Mouse (Mus musculus) midbrain, embryonic 13.5 days (tissue): ENCODE results near the gene Tpra1. TPM values are rescaled to one million over a fixed set of nuclear protein-coding genes. Genes with fewer than 3 reads are reported as not detected.

Experiments
- ATAC-seq: fragments of 200-750 bp; cut with Nextera tagmentation; 2 replicates; pipeline ENCODE4 v1.8.0; 2017; ENCODE audit warnings: mild to moderate bottlenecking, moderate TSS enrichment, moderate library complexity
- H3K27ac ChIP-seq: fragments of 300-500 bp; sonication (generic); 2 replicates; pipeline ENCODE4 v1.5.1; 2015; ENCODE audit warnings: inconsistent platforms, mild to moderate bottlenecking, moderate library complexity
- H3K27me3 ChIP-seq: fragments of 300-500 bp; sonication (generic); 2 replicates; pipeline ENCODE4 v1.6.1; 2015; ENCODE audit warnings: mild to moderate bottlenecking, inconsistent platforms
- H3K36me3 ChIP-seq: fragments of 300-500 bp; sonication (generic); 2 replicates; pipeline ENCODE4 v1.6.1; 2015; ENCODE audit warnings: mild to moderate bottlenecking, inconsistent platforms
- H3K4me1 ChIP-seq: fragments of 300-500 bp; sonication (generic); replicated peaks from 2 replicates; pipeline ENCODE4 v1.6.1; 2015; ENCODE audit warnings: inconsistent platforms
- H3K4me2 ChIP-seq: fragments of 300-500 bp; sonication (generic); replicated peaks from 2 replicates; pipeline ENCODE4 v1.6.1; 2015; ENCODE audit warnings: moderate library complexity, mild to moderate bottlenecking, inconsistent platforms
- H3K4me3 ChIP-seq: fragments of 300-500 bp; sonication (generic); replicated peaks from 2 replicates; pipeline ENCODE4 v1.5.1; 2015; ENCODE audit warnings: mild to moderate bottlenecking, inconsistent platforms
- H3K9ac ChIP-seq: fragments of 300-500 bp; sonication (generic); replicated peaks from 2 replicates; pipeline ENCODE4 v1.6.1; 2015; ENCODE audit warnings: mild to moderate bottlenecking, inconsistent platforms
- H3K9me3 ChIP-seq: fragments of 300-500 bp; sonication (generic); 2 replicates; pipeline ENCODE4 v1.6.1; 2016; ENCODE audit warnings: mild to moderate bottlenecking, inconsistent platforms
- WGBS: fragments of 180-500 bp; shearing (Covaris S2); methylation state at CpG from one replicate; pipeline ENCODE4 v1.1.7; 2015; 5-methylcytosine and 5-hydroxymethylcytosine counted together
- polyA plus RNA-seq: library from polyadenylated mRNA; unstranded; fragments of >200 nt; fragmentation: Nextera tagmentation; extraction: Ambion mirVana; gene quantifications from 2 replicates; pipeline ENCODE4 v1.2.1, GENCODE M21; 2015

Gene Tpra1
- polyA plus RNA-seq, 1 experiment from 2014 or later: 70.2 TPM

DNA sequence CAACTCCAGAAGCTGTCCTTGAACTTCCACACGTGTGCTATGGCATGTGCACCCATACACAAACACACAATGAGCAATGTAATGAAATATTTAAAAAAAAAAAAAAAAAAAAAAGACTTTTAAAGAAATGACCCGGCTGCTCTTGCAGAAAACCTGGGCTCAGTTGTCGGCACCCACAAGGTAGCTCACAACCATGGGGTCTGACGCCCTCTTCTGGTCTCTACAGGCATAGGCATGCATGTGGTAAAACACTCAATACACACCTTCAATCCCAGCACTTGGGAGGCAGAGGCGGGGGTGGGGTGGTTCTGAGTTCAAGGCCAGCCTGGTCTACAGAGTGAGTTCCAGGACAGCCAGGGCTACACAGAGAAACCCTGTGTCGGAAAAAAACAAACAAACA lies 6.1 kb upstream of the Tpra1 start:
- 84% methylated on average over 6 of the region's 6 CpGs for WGBS
- Histone ChIP-seq H3K9me3 (no peaks in the 10 kb centered on the region), H3K9ac (no peak overlapping the region), H3K4me2 (no peak overlapping the region), H3K4me3 (no peak overlapping the region), H3K4me1 (peaks cover 22% of the 10 kb centered on the region), H3K36me3 (peaks cover 35% of the 10 kb centered on the region), H3K27me3 (no peaks in the 10 kb centered on the region), H3K27ac (no peak overlapping the region)
- ATAC-seq: no peak

DNA sequence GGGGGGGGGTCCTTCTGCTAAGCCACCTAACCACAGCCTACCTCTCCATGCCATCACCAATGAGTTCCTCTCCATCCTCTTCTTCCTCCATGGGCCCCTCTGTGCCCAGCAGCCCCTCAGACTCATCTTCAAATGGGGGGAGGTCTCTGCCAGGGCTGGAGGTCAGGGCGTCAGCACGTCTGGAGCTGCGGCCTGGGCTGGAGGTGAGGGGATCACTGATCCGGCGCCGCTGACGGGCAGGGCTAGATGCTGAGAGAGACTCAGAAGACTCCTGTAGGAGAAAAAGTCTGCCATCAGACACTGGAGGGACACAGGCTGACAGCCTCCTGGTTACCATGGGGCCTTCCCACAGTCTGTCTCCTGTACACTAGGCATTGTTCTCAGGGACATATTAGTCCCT lies 4.8 kb upstream of the Tpra1 start:
- Histone ChIP-seq H3K4me3 (peak overlapping the region; percentile 63), H3K9me3 (no peaks in the 10 kb centered on the region), H3K36me3 (peaks cover 22% of the 10 kb centered on the region), H3K27ac (no peak overlapping the region), H3K4me2 (peak overlapping the region; percentile 88), H3K27me3 (no peaks in the 10 kb centered on the region), H3K9ac (peak overlapping the region; percentile 54), H3K4me1 (peaks cover 31% of the 10 kb centered on the region)
- 71% methylated on average over 7 of the region's 7 CpGs for WGBS
- ATAC-seq: no peak

DNA sequence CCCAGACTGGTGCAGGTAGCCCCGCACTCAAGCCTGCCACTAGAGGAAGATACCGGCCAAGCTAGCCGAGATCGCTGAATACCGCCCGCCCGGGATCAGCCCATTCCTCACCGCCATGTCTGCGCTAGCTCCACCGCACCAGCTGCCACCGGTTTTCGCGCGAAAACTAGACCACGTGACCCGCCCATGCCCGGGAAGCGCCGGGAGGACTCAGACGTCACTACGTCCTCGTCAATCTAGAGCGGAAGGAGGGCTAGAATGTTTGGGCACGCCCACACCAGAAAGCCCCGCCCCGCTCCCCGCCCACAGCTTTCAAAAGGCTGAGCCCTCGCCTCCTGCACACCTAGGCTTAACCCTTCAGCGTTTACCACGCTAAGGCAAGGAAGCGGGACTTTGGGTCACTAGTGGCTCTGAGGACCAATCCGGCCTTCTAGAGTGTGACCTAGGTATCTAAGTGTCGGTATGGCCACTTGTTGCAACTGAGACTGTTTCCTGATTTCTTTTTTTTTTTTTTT lies 3.5 kb upstream of the Tpra1 start, which contains the start of gene Mcm2:
Gene Mcm2, minus strand, starts transcription at position 247 of the 515 bp plus-strand sequence.
- H3K36me3 ChIP-seq: peaks cover 11% of the 10 kb centered on the region; the same call in 1 of the 2 replicates
- H3K9me3 ChIP-seq: no peaks in the 10 kb centered on the region
- peak; percentile 73 for ATAC-seq
- peak within 1 kb of the TSS; percentile 81 for H3K9ac ChIP-seq
- under 1% methylated on average over 33 of the region's 33 CpGs for WGBS
- H3K4me1 ChIP-seq: peaks cover 41% of the 10 kb centered on the region
- peak within 1 kb of the TSS; percentile 63 for H3K4me3 ChIP-seq
- no peaks in the 10 kb centered on the region for H3K27me3 ChIP-seq
- H3K4me2 ChIP-seq: peak within 1 kb of the TSS; percentile 88
- peak within 1 kb of the TSS; percentile 75 for H3K27ac ChIP-seq

DNA sequence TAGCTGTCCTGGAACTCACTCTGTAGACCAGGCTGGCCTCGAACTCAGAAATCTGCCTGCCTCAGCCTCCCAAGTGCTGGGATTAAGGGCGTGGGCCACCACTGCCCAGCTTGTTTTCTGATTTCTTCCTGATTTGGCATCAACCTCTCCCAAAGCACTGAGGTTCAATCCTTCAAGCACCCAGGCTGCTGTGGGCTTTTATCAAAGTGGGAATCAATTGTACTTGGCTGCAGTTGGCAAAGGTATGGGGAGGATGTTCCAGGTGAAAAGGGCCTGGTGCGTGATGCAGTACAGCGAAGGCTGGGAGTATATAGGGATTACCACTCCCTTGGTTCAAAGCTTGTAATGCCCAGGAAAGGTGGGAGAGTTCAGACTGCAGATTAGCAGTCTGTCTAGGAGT lies 3.0 kb upstream of the Tpra1 start:
- Histone ChIP-seq H3K27ac (no peak overlapping the region), H3K4me3 (no peak overlapping the region), H3K9me3 (no peaks in the 10 kb centered on the region), H3K27me3 (no peaks in the 10 kb centered on the region), H3K36me3 (peaks cover 11% of the 10 kb centered on the region; the same call in 1 of the 2 replicates), H3K4me2 (peak overlapping the region; percentile 88), H3K4me1 (peaks cover 46% of the 10 kb centered on the region), H3K9ac (no peak overlapping the region)
- no peak for ATAC-seq
- WGBS: 59% methylated on average over 4 of the region's 4 CpGs

DNA sequence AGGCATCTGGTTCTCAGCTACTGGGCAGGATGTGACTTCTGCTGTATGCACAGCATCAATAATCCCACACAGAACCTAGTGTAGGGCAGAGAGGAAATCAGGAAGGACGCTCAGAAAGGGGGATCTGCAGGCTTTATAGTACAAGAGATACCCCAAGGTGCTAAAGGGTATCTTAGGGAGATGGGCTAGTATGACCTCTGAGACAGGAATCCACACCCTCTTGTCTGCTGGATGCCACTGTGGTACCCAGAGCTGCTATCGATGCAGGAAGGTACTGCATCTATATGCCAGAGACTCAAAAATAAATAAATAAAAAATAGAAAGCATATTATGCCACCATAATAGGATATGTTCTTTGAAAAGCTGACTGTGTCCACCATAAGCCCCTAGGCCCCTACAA lies 2.4 kb upstream of the Tpra1 start:
- ATAC-seq: no peak
- Histone ChIP-seq H3K4me1 (peaks cover 50% of the 10 kb centered on the region), H3K9me3 (no peaks in the 10 kb centered on the region), H3K4me3 (no peak overlapping the region), H3K9ac (no peak overlapping the region), H3K4me2 (no peak overlapping the region), H3K27me3 (no peaks in the 10 kb centered on the region), H3K36me3 (peaks cover 10% of the 10 kb centered on the region; the same call in 1 of the 2 replicates), H3K27ac (no peak overlapping the region)
- 98% methylated on average over 2 of the region's 2 CpGs for WGBS

DNA sequence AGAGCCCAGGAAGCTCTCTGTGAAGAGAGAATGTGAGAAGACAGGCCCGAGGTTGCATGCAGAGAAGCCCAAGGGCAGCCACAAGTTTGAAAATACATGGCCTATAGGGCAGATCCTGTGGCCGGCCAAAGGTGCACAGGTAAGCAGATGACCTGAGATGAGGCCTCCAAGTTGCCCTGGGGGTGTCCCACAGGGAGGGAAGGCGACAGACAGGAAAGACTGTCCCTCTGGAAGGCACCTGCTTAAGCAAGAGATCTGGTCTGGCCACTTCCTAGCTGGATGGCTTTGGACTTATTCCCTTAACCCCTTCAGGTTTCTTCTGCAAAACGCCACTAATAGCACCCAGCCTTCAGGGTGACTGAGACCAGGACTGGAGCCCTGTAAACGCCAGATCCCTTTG lies 580 bp upstream of the Tpra1 start:
- ATAC-seq: 0 out of 2 replicates have a peak, but pooled peaks have one; percentile 0
- peaks cover 56% of the 10 kb centered on the region for H3K4me1 ChIP-seq
- WGBS: 12% methylated on average over 5 of the region's 5 CpGs

DNA sequence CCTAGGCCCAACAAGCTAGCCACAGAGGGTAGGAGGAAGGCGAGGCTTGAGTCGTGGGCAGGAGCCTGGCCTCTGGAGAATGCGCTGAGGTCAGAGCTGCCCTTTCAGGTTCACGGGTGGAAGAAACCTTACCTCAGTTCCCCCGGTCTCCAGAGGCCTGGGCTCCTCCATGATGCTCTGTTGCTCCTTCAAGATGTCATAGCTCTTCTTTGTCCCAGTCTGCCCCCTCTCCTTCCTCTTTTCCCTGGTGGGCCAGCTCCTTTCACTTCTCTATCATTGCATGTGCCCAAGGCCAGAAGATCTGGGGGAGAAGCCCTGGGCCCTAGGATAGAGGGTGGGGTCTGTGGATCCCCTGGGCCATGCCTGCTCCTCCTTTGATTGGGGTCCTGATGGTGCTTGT lies 1.7 kb downstream of the Tpra1 start:
- Histone ChIP-seq H3K36me3 (peaks cover 3% of the 10 kb centered on the region; the same call in 1 of the 2 replicates), H3K9ac (peak overlapping the region; percentile 89), H3K4me2 (peak overlapping the region; percentile 95), H3K27me3 (no peaks in the 10 kb centered on the region), H3K9me3 (no peaks in the 10 kb centered on the region), H3K27ac (no peak overlapping the region), H3K4me3 (peak overlapping the region; percentile 86), H3K4me1 (peaks cover 40% of the 10 kb centered on the region)
- 87% methylated on average over 5 of the region's 5 CpGs for WGBS
- no peak for ATAC-seq

More for the DNA sequence above, 580 bp upstream of the Tpra1 start:
- H3K27ac ChIP-seq: peak overlapping the region; percentile 74
- no peaks in the 10 kb centered on the region for H3K36me3 ChIP-seq
- H3K4me2 ChIP-seq: peak overlapping the region; percentile 95
- no peaks in the 10 kb centered on the region for H3K9me3 ChIP-seq
- peak overlapping the region; percentile 75 for H3K9ac ChIP-seq
- H3K4me3 ChIP-seq: peak overlapping the region; percentile 86
- no peaks in the 10 kb centered on the region for H3K27me3 ChIP-seq

DNA sequence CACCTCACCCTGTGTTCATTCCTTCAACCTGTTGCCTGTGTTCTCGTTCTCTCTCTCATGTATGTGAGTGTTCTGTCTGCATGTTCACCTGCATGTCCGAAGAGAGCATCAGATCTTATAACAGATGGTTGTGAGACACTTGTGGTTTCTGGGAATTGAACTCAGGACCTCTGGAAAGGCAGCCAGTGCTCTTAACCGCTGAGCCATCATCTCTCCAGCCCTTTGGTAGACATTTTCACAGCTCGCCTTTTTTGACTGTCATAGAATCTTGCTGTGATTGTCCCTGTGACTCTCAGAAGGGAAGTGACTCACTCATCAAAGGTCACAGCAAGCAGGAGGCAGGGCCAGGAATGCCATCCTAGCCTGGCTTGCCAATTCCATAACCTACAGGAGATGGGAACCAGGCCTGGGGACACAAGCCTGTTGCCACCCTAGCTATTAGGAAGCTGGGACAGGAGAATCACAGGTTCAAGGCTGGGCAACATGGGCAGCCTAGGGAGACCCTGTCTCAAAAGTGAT lies 2.5 kb downstream of the Tpra1 start:
- WGBS: 87% methylated on average over 4 of the region's 4 CpGs
- H3K4me2 ChIP-seq: no peak overlapping the region; the same call in 1 of the 2 replicates
- H3K9ac ChIP-seq: 0 out of 2 replicates have a peak overlapping the region, but pooled peaks have one; percentile 10
- H3K27me3 ChIP-seq: no peaks in the 10 kb centered on the region
- peaks cover 39% of the 10 kb centered on the region for H3K4me1 ChIP-seq
- no peak for ATAC-seq
- H3K27ac ChIP-seq: no peak overlapping the region
- H3K36me3 ChIP-seq: peaks cover 7% of the 10 kb centered on the region
- no peaks in the 10 kb centered on the region for H3K9me3 ChIP-seq
- no peak overlapping the region for H3K4me3 ChIP-seq

DNA sequence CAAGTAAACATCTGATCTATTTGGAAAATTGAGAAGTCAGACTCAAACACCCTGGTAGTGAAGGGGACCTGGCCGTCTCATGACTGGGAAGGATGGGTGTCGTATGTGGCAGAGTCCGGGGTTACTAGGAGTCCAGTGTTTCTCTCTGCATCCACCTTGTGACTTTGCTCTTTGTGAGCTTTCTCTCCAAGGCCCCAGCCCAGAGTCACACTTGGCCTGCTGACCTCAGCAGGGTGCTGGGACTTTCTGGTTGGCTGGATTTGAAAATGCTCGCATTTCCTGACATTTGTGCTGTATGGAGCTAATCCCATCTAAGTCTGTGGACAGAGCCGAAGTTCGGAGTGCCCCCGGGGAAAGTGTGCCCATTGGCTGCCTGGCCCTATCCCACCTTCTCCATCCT lies 3.0 kb downstream of the Tpra1 start:
- Histone ChIP-seq H3K27me3 (no peaks in the 10 kb centered on the region), H3K9ac (0 out of 2 replicates have a peak overlapping the region, but pooled peaks have one; percentile 10), H3K4me2 (no peak overlapping the region), H3K36me3 (peaks cover 12% of the 10 kb centered on the region), H3K9me3 (no peaks in the 10 kb centered on the region), H3K27ac (no peak overlapping the region), H3K4me3 (no peak overlapping the region), H3K4me1 (peaks cover 39% of the 10 kb centered on the region)
- WGBS: 68% methylated on average over 7 of the region's 7 CpGs
- ATAC-seq: no peak

DNA sequence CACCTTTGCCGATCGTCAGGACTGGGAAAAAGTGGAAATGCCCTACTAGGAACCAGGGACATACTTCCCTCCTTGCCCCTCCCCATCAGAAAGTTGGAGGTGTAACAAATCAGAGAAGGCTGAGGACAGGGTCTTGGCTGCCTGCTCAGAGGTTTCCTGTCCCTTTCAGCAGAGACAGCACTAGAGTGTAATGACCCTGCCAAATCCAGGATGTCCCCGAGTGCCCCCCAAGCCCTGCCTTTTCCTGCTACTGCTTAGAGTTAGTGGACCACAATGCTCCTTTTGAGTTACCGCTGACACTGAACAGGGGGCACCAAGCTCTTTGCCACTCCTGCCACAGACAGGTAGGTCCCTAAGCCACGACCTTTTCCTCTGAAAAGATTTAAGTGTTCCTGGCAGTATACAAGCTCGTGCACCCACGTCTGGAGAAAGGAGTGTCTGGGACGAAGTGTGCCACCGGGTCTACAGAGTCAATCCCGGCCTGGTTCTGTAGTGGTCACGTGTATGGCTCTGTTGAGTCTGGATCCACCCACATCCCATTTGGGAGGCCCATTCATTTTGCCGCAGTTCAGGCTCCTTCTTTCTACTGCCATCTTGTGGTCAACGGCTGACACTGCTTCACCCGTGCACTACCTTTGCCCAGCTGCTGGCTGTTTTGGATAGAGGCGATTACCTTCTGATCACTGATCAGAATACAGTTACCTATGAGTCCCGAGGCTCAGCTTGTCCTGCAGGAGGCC lies 4.5 kb downstream of the Tpra1 start:
- Histone ChIP-seq H3K4me2 (0 out of 2 replicates have a peak overlapping the region, but pooled peaks have one; percentile 10), H3K9me3 (no peaks in the 10 kb centered on the region), H3K27ac (no peak overlapping the region), H3K27me3 (no peaks in the 10 kb centered on the region), H3K4me1 (peaks cover 31% of the 10 kb centered on the region), H3K36me3 (peaks cover 26% of the 10 kb centered on the region), H3K4me3 (no peak overlapping the region), H3K9ac (no peak overlapping the region)
- ATAC-seq: 0 out of 2 replicates have a peak, but pooled peaks have one; percentile 25
- WGBS: 19% methylated on average over 16 of the region's 16 CpGs

DNA sequence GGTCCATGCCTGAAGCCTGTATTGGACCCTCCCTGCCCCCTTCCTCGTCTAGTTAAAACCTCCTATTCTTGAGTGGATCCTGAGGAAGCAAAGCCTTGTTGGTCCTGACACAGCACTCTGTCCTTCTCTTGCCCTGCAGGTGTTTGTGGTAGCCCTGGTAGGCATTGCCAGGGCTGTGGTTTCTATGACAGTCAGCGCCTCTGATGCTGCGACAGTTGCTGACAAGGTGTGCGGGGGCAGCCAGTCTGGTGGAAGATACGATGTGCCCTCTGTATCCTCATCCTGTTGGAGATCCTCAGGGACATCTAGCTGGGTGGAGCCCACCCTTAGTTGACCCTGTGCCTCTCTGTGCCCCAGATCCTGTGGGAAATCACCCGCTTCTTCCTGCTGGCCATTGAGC lies 7.1 kb downstream of the Tpra1 start:
- H3K36me3 ChIP-seq: peaks cover 36% of the 10 kb centered on the region
- 94% methylated on average over 6 of the region's 6 CpGs for WGBS
- no peak overlapping the region for H3K27ac ChIP-seq
- no peaks in the 10 kb centered on the region for H3K27me3 ChIP-seq
- H3K4me1 ChIP-seq: peaks cover 13% of the 10 kb centered on the region
- no peaks in the 10 kb centered on the region for H3K9me3 ChIP-seq
- no peak for ATAC-seq
- H3K4me2 ChIP-seq: no peak overlapping the region
- H3K9ac ChIP-seq: no peak overlapping the region
- H3K4me3 ChIP-seq: no peak overlapping the region

DNA sequence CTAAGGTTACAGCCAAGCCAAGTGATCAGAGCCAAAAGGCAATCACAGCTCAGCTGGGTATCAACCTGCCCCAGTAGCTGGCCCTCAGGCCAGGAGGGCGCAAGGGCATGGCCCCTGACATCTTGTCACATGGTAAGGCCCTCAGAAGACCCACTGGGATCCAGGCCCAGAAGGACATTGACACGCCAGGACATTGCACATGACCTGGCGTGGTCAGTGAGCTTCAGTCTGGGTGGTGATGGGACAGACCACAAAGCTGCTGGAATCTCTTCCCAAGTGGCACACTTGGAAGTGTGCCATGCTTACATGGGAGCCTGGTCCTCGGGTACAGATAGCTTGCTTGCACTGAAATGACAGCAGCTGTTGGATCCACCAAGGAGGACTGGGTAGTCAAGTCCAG lies 11.0 kb downstream of the Tpra1 start:
- H3K4me3 ChIP-seq: no peak overlapping the region
- no peak overlapping the region for H3K9ac ChIP-seq
- no peak overlapping the region for H3K27ac ChIP-seq
- 84% methylated on average over 4 of the region's 4 CpGs for WGBS
- no peaks in the 10 kb centered on the region for H3K27me3 ChIP-seq
- peaks cover 36% of the 10 kb centered on the region for H3K36me3 ChIP-seq
- H3K4me2 ChIP-seq: no peak overlapping the region
- H3K4me1 ChIP-seq: no peaks in the 10 kb centered on the region
- no peaks in the 10 kb centered on the region for H3K9me3 ChIP-seq
- ATAC-seq: no peak
